Mouse (Mus musculus): ENCODE measurements around the gene Xpot. TPM values are rescaled to one million over a fixed set of nuclear protein-coding genes. Genes with fewer than 3 reads are reported as not detected.

Xpot gene
- polyA plus RNA-seq, 1 experiment from 2014 or later: 24.5 TPM

- no peak for TF ChIP-seq EP300 (optimal IDR thresholded peaks at IDR 0.05)
- no peak for TF ChIP-seq CTCF (IDR thresholded peaks at IDR 0.05; ENCODE audit: low read depth)
- Histone ChIP-seq H3K27ac (replicated peaks) (no peak overlapping the region), H3K27me3 (ENCODE audit: control insufficient read depth, insufficient read depth, low read length) (no peaks in the 10 kb centered on the region), H3K36me3 (ENCODE audit: control insufficient read depth, insufficient read depth, low read length) (peaks cover 58% of the 10 kb centered on the region), H3K9me3 (ENCODE audit: control insufficient read depth, low read length) (no peaks in the 10 kb centered on the region), H3K4me1 (replicated peaks; ENCODE audit: control insufficient read depth, insufficient read depth) (no peaks in the 10 kb centered on the region), H3K9ac (ENCODE audit: low read length) (no peak overlapping the region), H3K4me3 (ENCODE audit: low read depth, low read length) (no peak overlapping the region), H3K4me2 (replicated peaks; ENCODE audit: low read depth) (no peak overlapping the region)
- WGBS: 80% methylated on average over 4 of the region's 4 CpGs
- no peak for DNase-seq (ENCODE audit: low spot score)
- ATAC-seq (ENCODE audit: low FRiP score, low TSS enrichment): no peak
These were observed 22.6 kb downstream of the Xpot start for GRCm38 (mm10) chr10:121603556-121603955.

GRCm38 (mm10) chr10:121601272-121601671, 24.9 kb downstream of the Xpot start:
- Histone ChIP-seq H3K4me1 (replicated peaks; ENCODE audit: control insufficient read depth, insufficient read depth) (no peaks in the 10 kb centered on the region), H3K36me3 (ENCODE audit: control insufficient read depth, insufficient read depth, low read length) (peaks cover 52% of the 10 kb centered on the region), H3K4me2 (replicated peaks; ENCODE audit: low read depth) (no peak overlapping the region), H3K9me3 (ENCODE audit: control insufficient read depth, low read length) (no peaks in the 10 kb centered on the region), H3K9ac (ENCODE audit: low read length) (no peak overlapping the region), H3K4me3 (ENCODE audit: low read depth, low read length) (no peak overlapping the region), H3K27me3 (ENCODE audit: control insufficient read depth, insufficient read depth, low read length) (no peaks in the 10 kb centered on the region), H3K27ac (replicated peaks) (no peak overlapping the region)
- WGBS: 67% methylated on average over 6 of the region's 6 CpGs
- no peak for DNase-seq (ENCODE audit: low spot score)
- no peak for ATAC-seq (ENCODE audit: low FRiP score, low TSS enrichment)
- TF ChIP-seq EP300 (optimal IDR thresholded peaks at IDR 0.05) (no peak), CTCF (IDR thresholded peaks at IDR 0.05; ENCODE audit: low read depth) (no peak)

- H3K36me3 ChIP-seq (ENCODE audit: control insufficient read depth, insufficient read depth, low read length): peaks cover 29% of the 10 kb centered on the region
These were observed 29.6 kb downstream of the Xpot start for GRCm38 (mm10) chr10:121596580-121596979.

GRCm38 (mm10) chr10:121591106-121591505, 35.0 kb downstream of the Xpot start:
- ATAC-seq (ENCODE audit: low FRiP score, low TSS enrichment): no peak
- H3K9me3 ChIP-seq (ENCODE audit: control insufficient read depth, low read length): no peaks in the 10 kb centered on the region
- H3K36me3 ChIP-seq (ENCODE audit: control insufficient read depth, insufficient read depth, low read length): peaks cover 7% of the 10 kb centered on the region; the same call in 1 of the 2 replicates
- no peaks in the 10 kb centered on the region for H3K27me3 ChIP-seq (ENCODE audit: control insufficient read depth, insufficient read depth, low read length)
- TF ChIP-seq EP300 (optimal IDR thresholded peaks at IDR 0.05) (no peak), CTCF (IDR thresholded peaks at IDR 0.05; ENCODE audit: low read depth) (no peak)
- H3K4me1 ChIP-seq (replicated peaks; ENCODE audit: control insufficient read depth, insufficient read depth): no peaks in the 10 kb centered on the region
- no peak overlapping the region for H3K4me3 ChIP-seq (ENCODE audit: low read depth, low read length)
- no peak overlapping the region for H3K4me2 ChIP-seq (replicated peaks; ENCODE audit: low read depth)
- no peak overlapping the region for H3K9ac ChIP-seq (ENCODE audit: low read length)
- H3K27ac ChIP-seq (replicated peaks): no peak overlapping the region
- 77% methylated on average over 14 of the region's 14 CpGs for WGBS
- DNase-seq (ENCODE audit: low spot score): no peak

More at GRCm38 (mm10) chr10:121596580-121596979, 29.6 kb downstream of the Xpot start:
- no peaks in the 10 kb centered on the region for H3K4me1 ChIP-seq (replicated peaks; ENCODE audit: control insufficient read depth, insufficient read depth)
- H3K4me2 ChIP-seq (replicated peaks; ENCODE audit: low read depth): no peak overlapping the region
- ATAC-seq (ENCODE audit: low FRiP score, low TSS enrichment) (no peak), DNase-seq (ENCODE audit: low spot score) (no peak)
- TF ChIP-seq EP300 (optimal IDR thresholded peaks at IDR 0.05): no peak
- no peak for TF ChIP-seq CTCF (IDR thresholded peaks at IDR 0.05; ENCODE audit: low read depth)
- H3K27ac ChIP-seq (replicated peaks): no peak overlapping the region
- H3K9ac ChIP-seq (ENCODE audit: low read length): no peak overlapping the region
- 79% methylated on average over 9 of the region's 9 CpGs for WGBS
- no peak overlapping the region for H3K4me3 ChIP-seq (ENCODE audit: low read depth, low read length)
- no peaks in the 10 kb centered on the region for H3K27me3 ChIP-seq (ENCODE audit: control insufficient read depth, insufficient read depth, low read length)
- H3K9me3 ChIP-seq (ENCODE audit: control insufficient read depth, low read length): no peaks in the 10 kb centered on the region

GRCm38 (mm10) chr10:121587371-121587840, 38.7 kb downstream of the Xpot start:
- TF ChIP-seq CTCF (IDR thresholded peaks at IDR 0.05; ENCODE audit: low read depth): no peak
- no peak for TF ChIP-seq EP300 (optimal IDR thresholded peaks at IDR 0.05)
- WGBS: 48% methylated on average over 6 of the region's 6 CpGs
- ATAC-seq (ENCODE audit: low FRiP score, low TSS enrichment): no peak

GRCm38 (mm10) chr10:121586675-121587370, 39.3 kb downstream of the Xpot start, which contains the start of gene Tbk1:
Gene Tbk1 (minus strand): TSS chr10:121586787.
- peak within 1 kb of the TSS; percentile 94 for H3K27ac ChIP-seq (replicated peaks)
- TF ChIP-seq EP300 (optimal IDR thresholded peaks at IDR 0.05) (no peak), CTCF (IDR thresholded peaks at IDR 0.05; ENCODE audit: low read depth) (no peak)
- DNase-seq (ENCODE audit: low spot score) (peak; percentile 95), ATAC-seq (ENCODE audit: low FRiP score, low TSS enrichment) (peak; percentile 98)
- no peaks in the 10 kb centered on the region for H3K9me3 ChIP-seq (ENCODE audit: control insufficient read depth, low read length)
- WGBS: 0% methylated on average over 57 of the region's 58 CpGs
- no peaks in the 10 kb centered on the region for H3K4me1 ChIP-seq (replicated peaks; ENCODE audit: control insufficient read depth, insufficient read depth)
- H3K36me3 ChIP-seq (ENCODE audit: control insufficient read depth, insufficient read depth, low read length): peaks cover 7% of the 10 kb centered on the region; the same call in 1 of the 2 replicates
- peak within 1 kb of the TSS; percentile 86 for H3K4me3 ChIP-seq (ENCODE audit: low read depth, low read length)
- H3K4me2 ChIP-seq (replicated peaks; ENCODE audit: low read depth): peak within 1 kb of the TSS; percentile 69
- H3K9ac ChIP-seq (ENCODE audit: low read length): peak within 1 kb of the TSS; percentile 95
- H3K27me3 ChIP-seq (ENCODE audit: control insufficient read depth, insufficient read depth, low read length): no peaks in the 10 kb centered on the region

More at GRCm38 (mm10) chr10:121587371-121587840, 38.7 kb downstream of the Xpot start:
- DNase-seq (ENCODE audit: low spot score): no peak
- peaks cover 7% of the 10 kb centered on the region; the same call in 1 of the 2 replicates for H3K36me3 ChIP-seq (ENCODE audit: control insufficient read depth, insufficient read depth, low read length)
- peak overlapping the region; percentile 69 for H3K4me2 ChIP-seq (replicated peaks; ENCODE audit: low read depth)
- H3K4me1 ChIP-seq (replicated peaks; ENCODE audit: control insufficient read depth, insufficient read depth): no peaks in the 10 kb centered on the region
- H3K9me3 ChIP-seq (ENCODE audit: control insufficient read depth, low read length): no peaks in the 10 kb centered on the region
- peak overlapping the region; percentile 95; the same call in 1 of the 2 replicates for H3K9ac ChIP-seq (ENCODE audit: low read length)
- peak overlapping the region; percentile 86 for H3K4me3 ChIP-seq (ENCODE audit: low read depth, low read length)
- H3K27me3 ChIP-seq (ENCODE audit: control insufficient read depth, insufficient read depth, low read length): no peaks in the 10 kb centered on the region
- H3K27ac ChIP-seq (replicated peaks): peak overlapping the region; percentile 94
